Mouse (Mus musculus): ENCODE data around the gene Tbc1d21.

DNA sequence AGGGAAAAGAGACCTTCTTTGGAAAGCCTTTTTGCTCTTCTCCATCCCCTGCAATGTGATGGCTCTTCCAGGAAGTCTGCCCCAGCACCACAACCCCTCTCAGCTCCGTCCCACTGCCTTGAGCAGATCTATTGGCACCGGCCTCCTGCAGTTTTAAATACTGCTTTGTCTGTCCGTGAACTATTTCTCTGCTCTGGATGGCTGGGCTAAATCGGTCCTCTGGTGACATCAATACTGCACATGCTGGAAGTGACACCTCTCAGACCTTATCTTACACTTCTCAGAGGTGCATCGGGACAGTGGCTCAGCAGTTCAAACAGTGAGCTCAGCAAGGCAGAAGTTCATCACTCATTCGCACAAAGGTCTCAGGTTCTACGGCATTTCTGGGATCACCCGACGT lies 41.3 kb upstream of the Tbc1d21 start:
- no peak for TF ChIP-seq GATA1 (IDR thresholded peaks at IDR 0.05; ENCODE audit: borderline replicate concordance, low read length)
- no peak for TF ChIP-seq FLI1 (IDR thresholded peaks at IDR 0.05; ENCODE audit: low read length)
